Mouse (Mus musculus): ENCODE results near the gene Rbp1. TPM values are rescaled to one million over a fixed set of nuclear protein-coding genes. Genes with fewer than 3 reads are reported as not detected.

The Rbp1 gene
- polyA plus RNA-seq, 1 experiment from 2014 or later: 44.5 TPM

DNA sequence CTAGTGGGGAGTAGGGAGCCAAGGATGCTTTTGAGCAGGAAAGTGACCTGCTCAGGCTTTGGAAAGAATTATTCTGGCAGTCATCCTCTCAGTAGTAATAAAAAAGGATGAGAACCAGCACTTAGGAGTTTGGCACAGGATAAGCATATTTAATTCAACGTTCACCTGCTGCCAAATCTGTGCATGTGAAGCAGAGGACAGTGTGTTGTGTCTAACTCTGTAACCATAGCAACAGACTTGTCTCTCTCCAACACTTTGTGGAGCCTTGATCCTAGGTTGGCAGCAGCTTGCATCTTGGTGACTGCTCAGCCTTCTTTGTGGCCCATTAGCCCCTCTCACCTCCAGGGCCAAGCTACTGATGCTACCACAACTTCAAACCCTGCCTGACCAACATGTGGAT, 28.2 kb downstream of the Rbp1 start:
- Histone ChIP-seq H3K27ac (replicated peaks) (no peak overlapping the region), H3K4me1 (no peaks in the 10 kb centered on the region), H3K4me3 (replicated peaks) (no peak overlapping the region), H3K9ac (no peak overlapping the region), H3K36me3 (0 out of 2 replicates have a peak, but pooled peaks cover 5% of the 10 kb centered on the region), H3K27me3 (no peaks in the 10 kb centered on the region), H3K4me2 (replicated peaks) (no peak overlapping the region), H3K9me3 (replicated peaks) (no peaks in the 10 kb centered on the region)
- ATAC-seq (ENCODE audit: insufficient number of reproducible peaks, low FRiP score, low TSS enrichment, low read depth): no peak
- 72% methylated on average over 1 of the region's 1 CpGs for WGBS

- Histone ChIP-seq H3K4me1 (no peaks in the 10 kb centered on the region), H3K4me3 (replicated peaks) (no peak overlapping the region), H3K9me3 (replicated peaks) (no peaks in the 10 kb centered on the region), H3K36me3 (no peaks in the 10 kb centered on the region), H3K9ac (no peak overlapping the region), H3K4me2 (replicated peaks) (no peak overlapping the region), H3K27ac (replicated peaks) (no peak overlapping the region), H3K27me3 (no peaks in the 10 kb centered on the region)
- no peak for ATAC-seq (ENCODE audit: insufficient number of reproducible peaks, low FRiP score, low TSS enrichment, low read depth)
- WGBS: 59% methylated on average over 2 of the region's 2 CpGs
Measured at GRCm38 (mm10) chr9:98466709-98467108, 43.9 kb downstream of the Rbp1 start.

- Histone ChIP-seq H3K27ac (replicated peaks) (no peak overlapping the region), H3K36me3 (no peaks in the 10 kb centered on the region), H3K9ac (no peak overlapping the region), H3K27me3 (no peaks in the 10 kb centered on the region), H3K4me3 (replicated peaks) (no peak overlapping the region), H3K4me2 (replicated peaks) (no peak overlapping the region), H3K9me3 (replicated peaks) (no peaks in the 10 kb centered on the region), H3K4me1 (no peaks in the 10 kb centered on the region)
- WGBS: 70% methylated on average over 2 of the region's 2 CpGs
- no peak for ATAC-seq (ENCODE audit: insufficient number of reproducible peaks, low FRiP score, low TSS enrichment, low read depth)
Measured at GRCm38 (mm10) chr9:98480172-98480749, 57.5 kb downstream of the Rbp1 start.

GRCm38 (mm10) chr9:98482256-98482655, 59.5 kb downstream of the Rbp1 start:
- H3K4me2 ChIP-seq (replicated peaks): no peak overlapping the region
- no peaks in the 10 kb centered on the region for H3K4me1 ChIP-seq
- H3K36me3 ChIP-seq: no peaks in the 10 kb centered on the region
- H3K9ac ChIP-seq: no peak overlapping the region
- H3K27ac ChIP-seq (replicated peaks): no peak overlapping the region
- no peaks in the 10 kb centered on the region for H3K9me3 ChIP-seq (replicated peaks)
- no peak for ATAC-seq (ENCODE audit: insufficient number of reproducible peaks, low FRiP score, low TSS enrichment, low read depth)
- no peak overlapping the region for H3K4me3 ChIP-seq (replicated peaks)
- no peaks in the 10 kb centered on the region for H3K27me3 ChIP-seq
- 48% methylated on average over 4 of the region's 4 CpGs for WGBS

DNA sequence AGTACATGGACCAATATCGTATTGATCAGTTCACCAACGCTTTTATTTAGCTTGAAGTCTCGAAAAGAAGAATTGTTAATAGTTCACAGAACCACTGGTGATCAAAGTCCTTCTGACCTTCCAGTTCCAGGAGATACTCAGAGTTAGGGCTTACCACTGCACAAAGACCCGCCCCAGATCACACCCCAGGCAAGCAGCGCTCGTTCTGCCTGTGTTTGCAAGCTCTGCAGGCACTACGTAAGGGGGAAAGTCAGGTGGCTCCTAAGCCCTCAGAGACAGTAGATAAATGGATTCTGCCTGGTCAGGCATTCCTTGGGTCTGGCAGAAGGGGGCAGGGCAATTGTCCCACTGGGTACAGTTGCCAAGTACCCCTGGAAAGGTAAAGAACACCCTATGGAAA, 62.3 kb downstream of the Rbp1 start:
- no peak overlapping the region for H3K4me2 ChIP-seq (replicated peaks)
- H3K27ac ChIP-seq (replicated peaks): no peak overlapping the region
- no peak for ATAC-seq (ENCODE audit: insufficient number of reproducible peaks, low FRiP score, low TSS enrichment, low read depth)
- WGBS: 79% methylated on average over 7 of the region's 7 CpGs
- H3K4me3 ChIP-seq (replicated peaks): no peak overlapping the region
- H3K36me3 ChIP-seq: no peaks in the 10 kb centered on the region
- no peak overlapping the region for H3K9ac ChIP-seq
- no peaks in the 10 kb centered on the region for H3K27me3 ChIP-seq
- no peaks in the 10 kb centered on the region for H3K4me1 ChIP-seq
- no peaks in the 10 kb centered on the region for H3K9me3 ChIP-seq (replicated peaks)

GRCm38 (mm10) chr9:98485815-98486214, 63.1 kb downstream of the Rbp1 start, which contains the start of gene Rbp2:
TSS of gene Rbp2 (plus strand) at chr9:98486115.
- 83% methylated on average over 3 of the region's 3 CpGs for whole genome bisulfite sequencing
- ATAC-seq (ENCODE audit: insufficient number of reproducible peaks, low FRiP score, low TSS enrichment, low read depth): no peak
- no peak within 1 kb of the TSS for H3K4me2 ChIP-seq (replicated peaks)

GRCm38 (mm10) chr9:98487273-98487672, 64.5 kb downstream of the Rbp1 start:
- Histone ChIP-seq H3K9ac (no peak overlapping the region), H3K27ac (replicated peaks) (no peak overlapping the region), H3K36me3 (no peaks in the 10 kb centered on the region), H3K9me3 (replicated peaks) (no peaks in the 10 kb centered on the region), H3K27me3 (no peaks in the 10 kb centered on the region), H3K4me2 (replicated peaks) (no peak overlapping the region), H3K4me3 (replicated peaks) (no peak overlapping the region), H3K4me1 (no peaks in the 10 kb centered on the region)
- WGBS: 61% methylated on average over 6 of the region's 6 CpGs
- no peak for ATAC-seq (ENCODE audit: insufficient number of reproducible peaks, low FRiP score, low TSS enrichment, low read depth)

More at GRCm38 (mm10) chr9:98485815-98486214, 63.1 kb downstream of the Rbp1 start, which contains the start of gene Rbp2:
- Histone ChIP-seq H3K9me3 (replicated peaks) (no peaks in the 10 kb centered on the region), H3K9ac (no peak within 1 kb of the TSS), H3K27me3 (no peaks in the 10 kb centered on the region), H3K4me3 (replicated peaks) (no peak within 1 kb of the TSS), H3K27ac (replicated peaks) (no peak within 1 kb of the TSS), H3K36me3 (no peaks in the 10 kb centered on the region), H3K4me1 (no peaks in the 10 kb centered on the region)

- H3K27me3 ChIP-seq: no peaks in the 10 kb centered on the region
- no peaks in the 10 kb centered on the region for H3K9me3 ChIP-seq (replicated peaks)
- no peak overlapping the region for H3K4me3 ChIP-seq (replicated peaks)
- no peak overlapping the region for H3K9ac ChIP-seq
- no peak overlapping the region for H3K27ac ChIP-seq (replicated peaks)
- H3K4me2 ChIP-seq (replicated peaks): no peak overlapping the region
- H3K36me3 ChIP-seq: no peaks in the 10 kb centered on the region
- H3K4me1 ChIP-seq: no peaks in the 10 kb centered on the region
- WGBS: 82% methylated on average over 4 of the region's 4 CpGs
- ATAC-seq (ENCODE audit: insufficient number of reproducible peaks, low FRiP score, low TSS enrichment, low read depth): no peak
Measured at GRCm38 (mm10) chr9:98489532-98489931, 66.8 kb downstream of the Rbp1 start.

- no peak overlapping the region for H3K9ac ChIP-seq
- ATAC-seq (ENCODE audit: insufficient number of reproducible peaks, low FRiP score, low TSS enrichment, low read depth): no peak
- no peaks in the 10 kb centered on the region for H3K36me3 ChIP-seq
- WGBS: 54% methylated on average over 4 of the region's 4 CpGs
- no peak overlapping the region for H3K4me2 ChIP-seq (replicated peaks)
- H3K27me3 ChIP-seq: no peaks in the 10 kb centered on the region
- no peak overlapping the region for H3K4me3 ChIP-seq (replicated peaks)
- H3K4me1 ChIP-seq: no peaks in the 10 kb centered on the region
- H3K9me3 ChIP-seq (replicated peaks): no peaks in the 10 kb centered on the region
- no peak overlapping the region for H3K27ac ChIP-seq (replicated peaks)
Measured at GRCm38 (mm10) chr9:98490128-98490527, 67.4 kb downstream of the Rbp1 start.

DNA sequence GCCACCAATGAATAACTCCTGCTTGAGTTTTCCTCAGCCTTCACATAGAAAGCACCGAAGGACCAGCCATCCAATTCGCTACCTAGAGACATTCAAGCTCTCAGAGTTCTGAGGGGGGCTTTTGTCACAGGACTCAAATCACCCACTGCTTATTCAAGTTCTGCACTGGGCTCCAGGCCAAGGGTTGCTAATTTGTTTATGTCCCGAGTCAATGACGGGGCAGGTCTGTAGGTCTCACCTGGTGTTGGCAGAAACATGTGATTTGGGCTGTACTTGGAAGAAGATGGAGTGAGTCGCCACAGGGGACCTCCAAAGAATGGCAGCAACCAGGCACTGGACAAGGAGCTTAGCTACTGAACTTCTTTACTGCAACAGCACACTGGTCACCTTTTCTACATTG, 68.3 kb downstream of the Rbp1 start:
- H3K36me3 ChIP-seq: no peaks in the 10 kb centered on the region
- H3K4me2 ChIP-seq (replicated peaks): no peak overlapping the region
- H3K9ac ChIP-seq: no peak overlapping the region
- H3K4me1 ChIP-seq: no peaks in the 10 kb centered on the region
- no peak overlapping the region for H3K4me3 ChIP-seq (replicated peaks)
- no peaks in the 10 kb centered on the region for H3K27me3 ChIP-seq
- ATAC-seq (ENCODE audit: insufficient number of reproducible peaks, low FRiP score, low TSS enrichment, low read depth): no peak
- H3K27ac ChIP-seq (replicated peaks): no peak overlapping the region
- no peaks in the 10 kb centered on the region for H3K9me3 ChIP-seq (replicated peaks)
- WGBS: 88% methylated on average over 5 of the region's 5 CpGs

DNA sequence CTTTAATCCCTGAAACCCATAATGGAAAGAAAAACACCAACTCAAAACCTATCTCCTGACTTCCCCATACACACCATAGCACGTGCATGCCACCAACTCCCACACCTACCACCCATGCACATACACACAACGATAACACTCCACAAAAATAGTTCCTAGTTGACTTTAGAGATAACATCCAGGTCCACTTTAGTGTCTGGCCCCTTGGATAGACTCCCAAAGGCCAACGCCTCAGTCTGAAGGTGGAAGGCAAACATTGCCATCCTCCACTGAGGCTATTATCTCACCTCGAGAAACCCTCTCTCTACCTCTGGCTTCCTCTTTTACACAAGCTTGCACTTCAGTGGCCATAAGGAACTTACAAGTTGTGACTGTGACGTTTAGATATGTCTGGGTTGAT, 69.5 kb downstream of the Rbp1 start:
- no peaks in the 10 kb centered on the region for H3K36me3 ChIP-seq
- H3K27ac ChIP-seq (replicated peaks): no peak overlapping the region; the same call in 1 of the 2 replicates
- WGBS: 72% methylated on average over 5 of the region's 5 CpGs
- peaks cover 2% of the 10 kb centered on the region; the same call in 1 of the 2 replicates for H3K4me1 ChIP-seq
- H3K4me3 ChIP-seq (replicated peaks): no peak overlapping the region
- no peak for ATAC-seq (ENCODE audit: insufficient number of reproducible peaks, low FRiP score, low TSS enrichment, low read depth)
- H3K9ac ChIP-seq: no peak overlapping the region
- no peaks in the 10 kb centered on the region for H3K27me3 ChIP-seq
- no peaks in the 10 kb centered on the region for H3K9me3 ChIP-seq (replicated peaks)
- no peak overlapping the region for H3K4me2 ChIP-seq (replicated peaks)

DNA sequence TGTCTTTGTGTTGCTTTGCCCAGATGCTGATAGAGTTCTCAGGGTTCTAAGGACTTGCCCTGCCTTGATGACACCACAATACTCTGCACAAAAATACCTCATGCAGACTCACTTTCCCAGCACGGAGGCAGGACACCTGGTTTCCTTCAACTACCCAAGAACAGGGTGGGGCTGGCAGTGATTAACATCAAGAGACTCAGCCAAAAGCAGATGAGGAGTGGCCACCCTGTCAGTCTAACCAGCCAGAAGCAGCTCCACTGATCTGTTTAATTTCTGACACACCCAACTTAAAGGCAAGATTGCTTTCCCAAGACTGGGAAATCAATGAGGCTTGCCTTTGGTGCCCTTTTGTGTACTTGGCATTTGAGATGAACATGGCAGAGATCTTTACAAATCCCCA, 70.1 kb downstream of the Rbp1 start:
- Histone ChIP-seq H3K9me3 (replicated peaks) (no peaks in the 10 kb centered on the region), H3K4me2 (replicated peaks) (no peak overlapping the region), H3K4me1 (peaks cover 7% of the 10 kb centered on the region; the same call in 1 of the 2 replicates), H3K9ac (no peak overlapping the region), H3K27ac (replicated peaks) (no peak overlapping the region), H3K36me3 (no peaks in the 10 kb centered on the region), H3K4me3 (replicated peaks) (no peak overlapping the region), H3K27me3 (no peaks in the 10 kb centered on the region)
- no peak for ATAC-seq (ENCODE audit: insufficient number of reproducible peaks, low FRiP score, low TSS enrichment, low read depth)
- 31% methylated on average over 1 of the region's 1 CpGs for WGBS

Measured in embryonic facial prominence, embryonic 15.5 days (tissue).